Mouse (Mus musculus) E14TG2a.4 (cell line): ENCODE measurements around the gene Klf7.

ENCODE experiments used
- CTCF ChIP-seq: conservative IDR thresholded peaks from 2 replicates; pipeline ENCODE4 v1.5.1; 2014; ENCODE audit warnings: low read length
- NANOG ChIP-seq: IDR thresholded peaks from 2 replicates; pipeline ENCODE4 v1.6.1; 2014; ENCODE audit warnings: borderline replicate concordance, low read length, mixed read lengths
- POU5F1 ChIP-seq: IDR thresholded peaks from 2 replicates; pipeline ENCODE4 v1.6.1; 2014; ENCODE audit warnings: low read length, borderline replicate concordance

GRCm38 (mm10) chr1:64035087-64035791 is 86.8 kb downstream of the Klf7 start:
- TF ChIP-seq CTCF = no peak
- TF ChIP-seq NANOG = no peak
- TF ChIP-seq POU5F1 = no peak
